Mouse (Mus musculus) c-Kit-positive CD71-negative TER-119-negative erythroid progenitor cells, embryonic 14.5 days (primary cell): ENCODE data around the gene Olfr444.

Experiments used
- DNase-seq: peaks from one replicate; pipeline ENCODE4 v3.0.0-alpha.2; 2013; ENCODE audit warnings: low read depth

Gene Olfr444

GRCm38 (mm10) chr6:42948767-42949166 is at the start of gene Olfr444:
Olfr444 (plus strand) TSS chr6:42949067.
- no peak for DNase-seq

DNA sequence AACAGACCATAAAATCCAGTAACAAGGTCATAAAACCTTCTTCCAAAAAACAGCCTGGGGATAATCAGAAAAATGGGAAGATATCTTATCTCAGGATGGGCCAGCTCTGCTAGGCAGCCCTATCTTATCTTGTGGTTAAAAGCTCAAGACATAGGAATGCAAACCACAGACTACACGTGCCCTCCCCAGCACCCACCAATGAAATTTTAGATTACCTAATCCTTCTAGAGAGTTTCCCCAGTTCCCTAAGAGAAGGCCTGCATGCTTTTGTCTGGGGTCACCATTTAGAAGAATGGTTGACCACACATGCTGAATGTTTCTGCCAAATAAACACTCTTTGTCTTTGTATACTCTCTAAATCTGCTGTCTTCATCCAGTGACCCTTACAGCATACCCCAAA is 48.5 kb upstream of the Olfr444 start:
- DNase-seq: no peak

- no peak for DNase-seq
Observed at GRCm38 (mm10) chr6:42908578-42908977, 40.3 kb upstream of the Olfr444 start, which contains the start of gene Olfr447. Olfr447 (plus strand) TSS chr6:42908878.

DNA sequence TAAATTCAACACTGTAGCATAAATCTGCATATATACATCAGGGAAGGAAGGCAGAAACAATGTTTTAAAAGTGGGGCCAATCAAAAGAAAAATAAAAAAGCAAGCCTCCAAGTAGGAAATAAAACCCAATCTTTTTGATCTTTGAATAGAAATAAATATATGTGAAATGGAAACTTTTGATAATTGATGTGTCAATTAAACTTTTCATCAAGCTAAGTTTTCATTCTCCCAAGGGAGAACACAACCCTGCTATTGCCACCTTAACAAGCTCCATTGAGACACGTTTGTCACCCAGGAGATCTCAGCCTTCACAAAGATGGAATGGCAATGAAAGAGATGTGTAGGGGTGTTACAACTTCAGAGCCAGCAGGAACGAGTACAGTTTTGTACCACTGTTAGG is 27.8 kb upstream of the Olfr444 start, which contains the start of gene Olfr446:
Gene Olfr446 (plus strand): TSS at position 301 of the 400 bp plus-strand sequence.
- no peak for DNase-seq

GRCm38 (mm10) chr6:42980377-42980776 is 31.5 kb downstream of the Olfr444 start:
- no peak for DNase-seq
